Mouse (Mus musculus) forebrain, embryonic 14.5 days (tissue): ENCODE measurements at regions not wholly inside any gene's neighbourhood (a gene's known extent, or its start where the extent isn't known, plus 50 kb on each side); places are given as distances from the start of the nearest gene placed in this dataset.

Experiments
- ATAC-seq: fragments of 200-750 bp; cut with Nextera tagmentation; 2 replicates; pipeline ENCODE4 v1.8.0; 2017; ENCODE audit warnings: mild to moderate bottlenecking, moderate library complexity
- DNase-seq: peaks from one replicate; pipeline ENCODE4 v3.0.0-alpha.2; 2015; ENCODE audit warnings: low spot score
- H3K27ac ChIP-seq: fragments of 300-500 bp; sonication (generic); 2 replicates; pipeline ENCODE4 v1.5.1; 2014; ENCODE audit warnings: low read depth, mild to moderate bottlenecking, control low read depth, low read length, moderate library complexity
- H3K27me3 ChIP-seq: fragments of 300-500 bp; sonication (generic); replicated peaks from 2 replicates; pipeline ENCODE4 v1.6.1; 2014; ENCODE audit warnings: low read length, control low read depth, mixed read lengths; ENCODE audit not compliant: control insufficient read depth, insufficient read depth
- H3K36me3 ChIP-seq: fragments of 300-500 bp; sonication (generic); 2 replicates; pipeline ENCODE4 v1.6.1; 2014; ENCODE audit warnings: low read length, control low read depth; ENCODE audit not compliant: control insufficient read depth, insufficient read depth
- H3K4me1 ChIP-seq: fragments of 300-500 bp; sonication (generic); 2 replicates; pipeline ENCODE4 v1.6.1; 2014; ENCODE audit warnings: antibody characterized with exemption, low read length, control low read depth; ENCODE audit not compliant: control insufficient read depth, insufficient read depth
- H3K4me2 ChIP-seq: fragments of 300-500 bp; sonication (generic); 2 replicates; pipeline ENCODE4 v1.6.1; 2014; ENCODE audit warnings: mild to moderate bottlenecking, control low read depth, low read length
- H3K4me3 ChIP-seq: fragments of 300-500 bp; sonication (generic); 2 replicates; pipeline ENCODE4 v1.5.1; 2014; ENCODE audit warnings: low read depth, low read length, control low read depth
- H3K9ac ChIP-seq: fragments of 300-500 bp; sonication (generic); 2 replicates; pipeline ENCODE4 v1.6.1; 2014; ENCODE audit warnings: mild to moderate bottlenecking, low read length, control low read depth, moderate library complexity
- H3K9me3 ChIP-seq: fragments of 300-500 bp; sonication (generic); replicated peaks from 2 replicates; pipeline ENCODE4 v1.6.1; 2016; ENCODE audit warnings: low read length, control low read depth, mixed read lengths; ENCODE audit not compliant: control insufficient read depth
- WGBS: fragments of 180-500 bp; shearing (Covaris S2); extraction: QIAGEN DNeasy Blood & Tissue Kit; methylation state at CpG from one replicate; pipeline ENCODE4 v1.1.7; 2014; 5-methylcytosine and 5-hydroxymethylcytosine counted together

- ATAC-seq (peak; percentile 77; the same call in 1 of the 2 replicates), DNase-seq (peak; percentile 51)
- Histone ChIP-seq H3K4me3 (no peak overlapping the region), H3K27ac (no peak overlapping the region), H3K9ac (no peak overlapping the region), H3K9me3 (no peaks in the 10 kb centered on the region), H3K36me3 (no peaks in the 10 kb centered on the region), H3K4me1 (peaks cover 4% of the 10 kb centered on the region; the same call in 1 of the 2 replicates), H3K27me3 (no peaks in the 10 kb centered on the region), H3K4me2 (no peak overlapping the region)
- WGBS: 73% methylated on average over 1 of the region's 1 CpGs
Observed at GRCm38 (mm10) chr4:94356982-94357381, 199.4 kb upstream of the Gm10306 start.

GRCm38 (mm10) chr4:94360810-94361527 is 195.4 kb upstream of the Gm10306 start:
- DNase-seq (peak; percentile 38), ATAC-seq (peak; percentile 77; the same call in 1 of the 2 replicates)
- no peak overlapping the region for H3K27ac ChIP-seq
- WGBS: 29% methylated on average over 13 of the region's 13 CpGs
- peak overlapping the region; percentile 17; the same call in 1 of the 2 replicates for H3K4me2 ChIP-seq
- no peaks in the 10 kb centered on the region for H3K9me3 ChIP-seq
- H3K9ac ChIP-seq: no peak overlapping the region
- H3K36me3 ChIP-seq: no peaks in the 10 kb centered on the region
- H3K27me3 ChIP-seq: no peaks in the 10 kb centered on the region
- peaks cover 4% of the 10 kb centered on the region; the same call in 1 of the 2 replicates for H3K4me1 ChIP-seq
- no peak overlapping the region for H3K4me3 ChIP-seq

- no peak overlapping the region for H3K9ac ChIP-seq
- H3K4me3 ChIP-seq: no peak overlapping the region
- peak; percentile 3 for DNase-seq
- WGBS: 30% methylated on average over 12 of the region's 12 CpGs
- no peaks in the 10 kb centered on the region for H3K9me3 ChIP-seq
- H3K4me1 ChIP-seq: peaks cover 4% of the 10 kb centered on the region; the same call in 1 of the 2 replicates
- ATAC-seq: no peak
- no peaks in the 10 kb centered on the region for H3K27me3 ChIP-seq
- no peaks in the 10 kb centered on the region for H3K36me3 ChIP-seq
- H3K4me2 ChIP-seq: peak overlapping the region; percentile 17; the same call in 1 of the 2 replicates
- H3K27ac ChIP-seq: no peak overlapping the region
Observed at GRCm38 (mm10) chr4:94361528-94362217, 194.7 kb upstream of the Gm10306 start.

- Histone ChIP-seq H3K36me3 (no peaks in the 10 kb centered on the region), H3K27ac (no peak overlapping the region), H3K4me2 (no peak overlapping the region), H3K4me1 (peaks cover 4% of the 10 kb centered on the region; the same call in 1 of the 2 replicates), H3K9ac (no peak overlapping the region), H3K4me3 (no peak overlapping the region), H3K9me3 (no peaks in the 10 kb centered on the region), H3K27me3 (no peaks in the 10 kb centered on the region)
- 88% methylated on average over 4 of the region's 4 CpGs for WGBS
- ATAC-seq (no peak), DNase-seq (no peak)
Observed at GRCm38 (mm10) chr4:94365375-94365774, 191.0 kb upstream of the Gm10306 start.

GRCm38 (mm10) chr4:94367174-94367573 is 189.2 kb upstream of the Gm10306 start:
- DNase-seq (no peak), ATAC-seq (no peak)
- Histone ChIP-seq H3K27ac (no peak overlapping the region), H3K9me3 (no peaks in the 10 kb centered on the region), H3K36me3 (no peaks in the 10 kb centered on the region), H3K27me3 (no peaks in the 10 kb centered on the region), H3K4me3 (no peak overlapping the region), H3K4me2 (no peak overlapping the region), H3K4me1 (no peaks in the 10 kb centered on the region), H3K9ac (no peak overlapping the region)
- WGBS: 84% methylated on average over 3 of the region's 3 CpGs

- DNase-seq (no peak), ATAC-seq (no peak)
- no peaks in the 10 kb centered on the region for H3K36me3 ChIP-seq
- H3K27me3 ChIP-seq: no peaks in the 10 kb centered on the region
- H3K27ac ChIP-seq: no peak overlapping the region
- no peak overlapping the region for H3K4me2 ChIP-seq
- H3K4me3 ChIP-seq: no peak overlapping the region
- H3K4me1 ChIP-seq: no peaks in the 10 kb centered on the region
- H3K9me3 ChIP-seq: no peaks in the 10 kb centered on the region
- WGBS: 58% methylated on average over 6 of the region's 6 CpGs
- no peak overlapping the region for H3K9ac ChIP-seq
Observed at GRCm38 (mm10) chr4:94370981-94371380, 185.4 kb upstream of the Gm10306 start.

GRCm38 (mm10) chr4:94376256-94376655 is 180.1 kb upstream of the Gm10306 start:
- WGBS: 81% methylated on average over 1 of the region's 1 CpGs
- no peak for ATAC-seq
- DNase-seq: peak; percentile 7
- H3K36me3 ChIP-seq: no peaks in the 10 kb centered on the region
- no peak overlapping the region for H3K9ac ChIP-seq
- H3K9me3 ChIP-seq: no peaks in the 10 kb centered on the region
- H3K27ac ChIP-seq: no peak overlapping the region
- no peak overlapping the region for H3K4me3 ChIP-seq
- H3K4me2 ChIP-seq: no peak overlapping the region
- H3K4me1 ChIP-seq: no peaks in the 10 kb centered on the region
- H3K27me3 ChIP-seq: no peaks in the 10 kb centered on the region

GRCm38 (mm10) chr4:94385703-94386102 is 170.6 kb upstream of the Gm10306 start:
- H3K4me2 ChIP-seq: no peak overlapping the region
- H3K36me3 ChIP-seq: no peaks in the 10 kb centered on the region
- H3K27ac ChIP-seq: no peak overlapping the region
- H3K9ac ChIP-seq: no peak overlapping the region
- no peaks in the 10 kb centered on the region for H3K9me3 ChIP-seq
- H3K27me3 ChIP-seq: no peaks in the 10 kb centered on the region
- WGBS: 83% methylated on average over 7 of the region's 7 CpGs
- no peak overlapping the region for H3K4me3 ChIP-seq
- no peak for DNase-seq
- no peaks in the 10 kb centered on the region for H3K4me1 ChIP-seq
- ATAC-seq: no peak

- H3K27ac ChIP-seq: no peak overlapping the region
- 65% methylated on average over 2 of the region's 2 CpGs for WGBS
- H3K27me3 ChIP-seq: no peaks in the 10 kb centered on the region
- no peak overlapping the region for H3K4me3 ChIP-seq
- H3K9me3 ChIP-seq: no peaks in the 10 kb centered on the region
- no peak overlapping the region for H3K4me2 ChIP-seq
- H3K9ac ChIP-seq: no peak overlapping the region
- no peaks in the 10 kb centered on the region for H3K36me3 ChIP-seq
- no peak for ATAC-seq
- no peak for DNase-seq
- H3K4me1 ChIP-seq: no peaks in the 10 kb centered on the region
Observed at GRCm38 (mm10) chr4:94388317-94388716, 168.0 kb upstream of the Gm10306 start.
